Mouse (Mus musculus): ENCODE measurements at regions not wholly inside any gene's neighbourhood (a gene's known extent, or its start where the extent isn't known, plus 50 kb on each side); places are given as distances from the start of the nearest gene placed in this dataset.
A peak's percentile ranks its signal among the peaks of the same experiment; 100 is the strongest.

- peak; percentile 77; the same call in 1 of the 2 replicates for ATAC-seq
- Histone ChIP-seq H3K4me3 (no peak overlapping the region), H3K9ac (no peak overlapping the region), H3K27ac (no peak overlapping the region), H3K36me3 (ENCODE audit: poor library complexity, severe bottlenecking) (no peaks in the 10 kb centered on the region), H3K4me2 (no peak overlapping the region), H3K27me3 (peaks cover 19% of the 10 kb centered on the region), H3K4me1 (peaks cover 11% of the 10 kb centered on the region; the same call in 1 of the 2 replicates), H3K9me3 (replicated peaks) (no peaks in the 10 kb centered on the region)
- WGBS = 60% methylated on average over 6 of the region's 6 CpGs
Measured at GRCm38 (mm10) chr19:14225061-14225696, 311.8 kb downstream of the Olfr1505 start.

- no peak overlapping the region for H3K4me2 ChIP-seq
- 13% methylated on average over 4 of the region's 4 CpGs for WGBS
- peaks cover 19% of the 10 kb centered on the region for H3K27me3 ChIP-seq
- no peaks in the 10 kb centered on the region for H3K36me3 ChIP-seq (ENCODE audit: poor library complexity, severe bottlenecking)
- H3K4me1 ChIP-seq = peaks cover 11% of the 10 kb centered on the region; the same call in 1 of the 2 replicates
- H3K9me3 ChIP-seq (replicated peaks) = no peaks in the 10 kb centered on the region
- no peak overlapping the region for H3K9ac ChIP-seq
- ATAC-seq = peak; percentile 24; the same call in 1 of the 2 replicates
- H3K4me3 ChIP-seq = no peak overlapping the region
- no peak overlapping the region for H3K27ac ChIP-seq
Measured at GRCm38 (mm10) chr19:14225787-14226186, 312.5 kb downstream of the Olfr1505 start.

GRCm38 (mm10) chr19:14226521-14226920, 313.2 kb downstream of the Olfr1505 start:
- Histone ChIP-seq H3K27ac (no peak overlapping the region), H3K4me3 (no peak overlapping the region), H3K9ac (no peak overlapping the region), H3K27me3 (peaks cover 19% of the 10 kb centered on the region), H3K4me2 (no peak overlapping the region), H3K9me3 (replicated peaks) (no peaks in the 10 kb centered on the region), H3K36me3 (ENCODE audit: poor library complexity, severe bottlenecking) (no peaks in the 10 kb centered on the region), H3K4me1 (peaks cover 11% of the 10 kb centered on the region; the same call in 1 of the 2 replicates)
- no peak for ATAC-seq

- Histone ChIP-seq H3K4me1 (peaks cover 49% of the 10 kb centered on the region), H3K4me2 (no peak overlapping the region), H3K9me3 (replicated peaks) (no peaks in the 10 kb centered on the region), H3K4me3 (no peak overlapping the region), H3K27me3 (peaks cover 68% of the 10 kb centered on the region), H3K9ac (no peak overlapping the region), H3K27ac (no peak overlapping the region), H3K36me3 (ENCODE audit: poor library complexity, severe bottlenecking) (no peaks in the 10 kb centered on the region)
- 14% methylated on average over 5 of the region's 5 CpGs for WGBS
- ATAC-seq = no peak
Measured at GRCm38 (mm10) chr19:14243565-14243964, 330.2 kb downstream of the Olfr1505 start.

- Histone ChIP-seq H3K4me1 (peaks cover 28% of the 10 kb centered on the region), H3K4me3 (no peak overlapping the region), H3K36me3 (ENCODE audit: poor library complexity, severe bottlenecking) (no peaks in the 10 kb centered on the region), H3K27me3 (peaks cover 61% of the 10 kb centered on the region), H3K9me3 (replicated peaks) (no peaks in the 10 kb centered on the region), H3K4me2 (no peak overlapping the region), H3K27ac (peak overlapping the region; percentile 59; the same call in 1 of the 2 replicates), H3K9ac (no peak overlapping the region)
- peak; percentile 67 for ATAC-seq
- 26% methylated on average over 6 of the region's 6 CpGs for WGBS
Measured at GRCm38 (mm10) chr19:14246973-14247614, 333.8 kb downstream of the Olfr1505 start.

GRCm38 (mm10) chr19:14247979-14248378, 334.6 kb downstream of the Olfr1505 start:
- WGBS = 28% methylated on average over 1 of the region's 1 CpGs
- peaks cover 22% of the 10 kb centered on the region for H3K4me1 ChIP-seq
- no peaks in the 10 kb centered on the region for H3K9me3 ChIP-seq (replicated peaks)
- peak overlapping the region; percentile 59; the same call in 1 of the 2 replicates for H3K27ac ChIP-seq
- no peak; the same call in 1 of the 2 replicates for ATAC-seq
- no peak overlapping the region for H3K4me3 ChIP-seq
- peaks cover 57% of the 10 kb centered on the region for H3K27me3 ChIP-seq
- no peak overlapping the region for H3K9ac ChIP-seq
- H3K36me3 ChIP-seq (ENCODE audit: poor library complexity, severe bottlenecking) = no peaks in the 10 kb centered on the region
- H3K4me2 ChIP-seq = no peak overlapping the region

GRCm38 (mm10) chr19:14258621-14259051, 339.2 kb downstream of the Tle4 start:
- peak overlapping the region; percentile 3; the same call in 1 of the 2 replicates for H3K4me2 ChIP-seq
- H3K27ac ChIP-seq = no peak overlapping the region

GRCm38 (mm10) chr19:14259223-14259622, 338.6 kb downstream of the Tle4 start:
- no peak; the same call in 1 of the 2 replicates for ATAC-seq
- WGBS = 13% methylated on average over 2 of the region's 2 CpGs
- H3K4me2 ChIP-seq = peak overlapping the region; percentile 3; the same call in 1 of the 2 replicates

More at GRCm38 (mm10) chr19:14258621-14259051, 339.2 kb downstream of the Tle4 start:
- Histone ChIP-seq H3K9me3 (replicated peaks) (no peaks in the 10 kb centered on the region), H3K9ac (no peak overlapping the region), H3K27me3 (peaks cover 5% of the 10 kb centered on the region), H3K4me3 (no peak overlapping the region), H3K36me3 (ENCODE audit: poor library complexity, severe bottlenecking) (no peaks in the 10 kb centered on the region), H3K4me1 (peaks cover 14% of the 10 kb centered on the region)
- ATAC-seq = peak; percentile 77
- WGBS = 3% methylated on average over 5 of the region's 5 CpGs

GRCm38 (mm10) chr19:14289331-14289737, 308.5 kb downstream of the Tle4 start:
- ATAC-seq = no peak
- Histone ChIP-seq H3K4me1 (peaks cover 18% of the 10 kb centered on the region), H3K27me3 (no peaks in the 10 kb centered on the region), H3K9me3 (replicated peaks) (no peaks in the 10 kb centered on the region), H3K4me3 (no peak overlapping the region), H3K36me3 (ENCODE audit: poor library complexity, severe bottlenecking) (no peaks in the 10 kb centered on the region), H3K9ac (no peak overlapping the region), H3K4me2 (no peak overlapping the region), H3K27ac (no peak overlapping the region)
- WGBS = 59% methylated on average over 1 of the region's 1 CpGs

More at GRCm38 (mm10) chr19:14259223-14259622, 338.6 kb downstream of the Tle4 start:
- peaks cover 5% of the 10 kb centered on the region for H3K27me3 ChIP-seq
- no peaks in the 10 kb centered on the region for H3K9me3 ChIP-seq (replicated peaks)
- H3K9ac ChIP-seq = no peak overlapping the region
- H3K4me3 ChIP-seq = no peak overlapping the region
- no peak overlapping the region for H3K27ac ChIP-seq
- peaks cover 14% of the 10 kb centered on the region for H3K4me1 ChIP-seq
- H3K36me3 ChIP-seq (ENCODE audit: poor library complexity, severe bottlenecking) = no peaks in the 10 kb centered on the region

GRCm38 (mm10) chr19:14290911-14291310, 306.9 kb downstream of the Tle4 start:
- H3K36me3 ChIP-seq (ENCODE audit: poor library complexity, severe bottlenecking) = no peaks in the 10 kb centered on the region
- peak; percentile 68 for ATAC-seq
- WGBS = 75% methylated on average over 6 of the region's 6 CpGs

GRCm38 (mm10) chr19:14293172-14293571, 304.7 kb downstream of the Tle4 start:
- Histone ChIP-seq H3K27me3 (no peaks in the 10 kb centered on the region), H3K9ac (no peak overlapping the region), H3K9me3 (replicated peaks) (no peaks in the 10 kb centered on the region), H3K36me3 (ENCODE audit: poor library complexity, severe bottlenecking) (no peaks in the 10 kb centered on the region), H3K27ac (no peak overlapping the region), H3K4me1 (peaks cover 18% of the 10 kb centered on the region), H3K4me3 (no peak overlapping the region), H3K4me2 (no peak overlapping the region)
- ATAC-seq = peak; percentile 83
- WGBS = 52% methylated on average over 3 of the region's 3 CpGs

More at GRCm38 (mm10) chr19:14290911-14291310, 306.9 kb downstream of the Tle4 start:
- Histone ChIP-seq H3K27me3 (no peaks in the 10 kb centered on the region), H3K27ac (no peak overlapping the region), H3K9me3 (replicated peaks) (no peaks in the 10 kb centered on the region), H3K4me3 (no peak overlapping the region), H3K4me2 (no peak overlapping the region), H3K4me1 (peaks cover 18% of the 10 kb centered on the region), H3K9ac (no peak overlapping the region)

- Histone ChIP-seq H3K27ac (no peak overlapping the region), H3K36me3 (ENCODE audit: poor library complexity, severe bottlenecking) (no peaks in the 10 kb centered on the region), H3K9ac (no peak overlapping the region), H3K9me3 (replicated peaks) (no peaks in the 10 kb centered on the region), H3K4me1 (peaks cover 15% of the 10 kb centered on the region), H3K4me2 (no peak overlapping the region), H3K27me3 (no peaks in the 10 kb centered on the region), H3K4me3 (no peak overlapping the region)
- peak; percentile 95 for ATAC-seq
- WGBS = 41% methylated on average over 6 of the region's 6 CpGs
Measured at GRCm38 (mm10) chr19:14301176-14301943, 296.5 kb downstream of the Tle4 start.
